Mouse (Mus musculus): Measurements from ENCODE around the gene Disc1.

The Disc1 gene

DNA sequence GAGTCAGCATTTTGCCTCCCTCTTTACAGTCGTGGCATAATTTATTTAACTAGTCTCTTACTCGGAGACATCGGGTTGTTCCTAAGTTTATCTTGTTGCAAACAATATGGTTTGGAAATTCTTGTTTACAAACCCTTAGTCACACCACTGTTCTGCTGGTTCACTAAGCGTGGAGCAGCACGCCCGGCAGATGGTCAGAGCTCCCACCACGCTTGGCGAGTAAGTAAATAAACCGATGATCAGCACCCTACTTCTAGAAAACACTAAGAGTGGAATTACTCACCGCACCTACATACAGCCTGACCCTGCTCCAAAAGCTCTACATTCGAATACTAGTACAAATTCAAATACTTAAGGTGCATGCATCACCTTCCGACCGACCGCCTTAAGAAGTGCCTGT, 256.0 kb downstream of the Disc1 start:
- DNase-seq (ENCODE audit: low spot score in 2 of 2), result no peak
